In the genomic region with DNA sequence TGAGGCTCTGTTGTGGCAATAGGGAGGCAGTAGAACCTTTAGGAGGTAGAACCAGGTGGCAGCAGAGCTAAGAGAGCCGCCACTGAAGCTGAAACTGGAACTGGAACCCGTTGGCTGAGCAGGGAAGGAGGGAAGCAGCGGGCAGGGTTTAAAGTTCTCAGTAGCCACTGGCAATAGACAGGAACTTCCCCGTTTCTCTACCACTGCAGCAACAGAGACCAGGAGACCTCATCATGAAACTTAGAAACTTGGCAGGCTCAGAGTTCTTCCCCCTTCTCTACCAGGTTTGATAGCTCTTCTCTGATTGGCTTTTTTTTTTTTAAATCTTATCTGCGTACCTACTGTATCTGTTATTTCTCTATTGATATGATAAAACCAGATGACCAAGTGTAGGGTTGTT, we compare ENCODE assay signal across 18 mouse cellular contexts. TPM values are rescaled to one million over a fixed set of nuclear protein-coding genes. Genes with fewer than 3 reads are reported as not detected.
"Had no signal": no experiment of that assay in that cellular context is flagged by ENCODE, and none has a peak within 500 bp of the region (broad histone marks: within the 10 kb centered on the region; RNA-seq: fewer than 3 reads in every experiment).

No protein-coding gene starts in this region.

- H3K4me1 ChIP-seq: limb, embryonic 12.5 days; liver, embryonic 13.5 days; megakaryocyte, embryonic 14.5 days; midbrain, embryonic 15.5 days; neural tube, embryonic 13.5 days; stomach, embryonic 15.5 days had no signal

- H3K4me3 ChIP-seq: limb, embryonic 12.5 days; liver, embryonic 13.5 days; megakaryocyte, embryonic 14.5 days; midbrain, embryonic 15.5 days; neural tube, embryonic 13.5 days; stomach, embryonic 15.5 days had no signal

- H3K9ac ChIP-seq: limb, embryonic 12.5 days; liver, embryonic 13.5 days; liver, postnatal 0 days; midbrain, embryonic 15.5 days; neural tube, embryonic 13.5 days; stomach, embryonic 15.5 days had no signal

- ATAC-seq: liver, postnatal 0 days; midbrain, embryonic 15.5 days had no signal

- H3K4me2 ChIP-seq: limb, embryonic 12.5 days; liver, embryonic 13.5 days; midbrain, embryonic 11.5 days; midbrain, embryonic 15.5 days; neural tube, embryonic 13.5 days; stomach, embryonic 15.5 days had no signal

- DNase-seq: kidney, adult 8-10 months; kidney, postnatal 25 days; layer of hippocampus, adult 9-11 months; layer of hippocampus, postnatal 36 days; liver; liver, embryonic 13.5 days; liver, postnatal 0 days; lung, postnatal 36 days; right cerebral cortex, postnatal 14 days; thymus, adult 2 months; thymus, postnatal 36 days had no signal

- H3K9me3 ChIP-seq: limb, embryonic 12.5 days; liver, embryonic 13.5 days; midbrain, embryonic 15.5 days; neural tube, embryonic 13.5 days; stomach, embryonic 15.5 days had no signal

- H3K27ac ChIP-seq: limb, embryonic 12.5 days; liver, embryonic 13.5 days; midbrain, embryonic 15.5 days; neural tube, embryonic 13.5 days; stomach, embryonic 15.5 days had no signal

- H3K27me3 ChIP-seq: limb, embryonic 12.5 days; liver, embryonic 13.5 days; midbrain, embryonic 15.5 days; neural tube, embryonic 13.5 days; stomach, embryonic 15.5 days had no signal

- H3K36me3 ChIP-seq: limb, embryonic 12.5 days; liver, embryonic 13.5 days; midbrain, embryonic 15.5 days; neural tube, embryonic 13.5 days; stomach, embryonic 15.5 days had no signal

RNA-seq across cellular contexts. Expression of a gene that starts 17.7 kb away (rescaled TPM):
- polyA plus RNA-seq: spleen, adult 2 months; thymus, adult 2 months had no signal
